Mouse (Mus musculus): ENCODE results near the gene Fchsd2. TPM values are rescaled to one million over a fixed set of nuclear protein-coding genes. Genes with fewer than 3 reads are reported as not detected.

Gene Fchsd2
- polyA plus RNA-seq, 1 experiment = 68.2 TPM

GRCm38 (mm10) chr7:101271602-101272001 lies 178.9 kb downstream of the Fchsd2 start:
- WGBS = 71% methylated on average over 1 of the region's 1 CpGs
- no peak overlapping the region for H3K27ac ChIP-seq (ENCODE audit: insufficient read depth, low read depth, low read length)
- no peaks in the 10 kb centered on the region for H3K4me1 ChIP-seq (ENCODE audit: control insufficient read depth, insufficient read depth, low read length)
- no peak overlapping the region for H3K4me3 ChIP-seq (ENCODE audit: insufficient read depth, low read depth, low read length)
- TF ChIP-seq POLR2A (IDR thresholded peaks at IDR 0.05; ENCODE audit: insufficient read depth, low read depth, low read length) (no peak), CTCF (IDR thresholded peaks at IDR 0.05; ENCODE audit: insufficient read depth, low read depth, low read length) (no peak)

GRCm38 (mm10) chr7:101272466-101273160 lies 179.9 kb downstream of the Fchsd2 start:
- TF ChIP-seq POLR2A (IDR thresholded peaks at IDR 0.05; ENCODE audit: insufficient read depth, low read depth, low read length) = no peak
- TF ChIP-seq CTCF (IDR thresholded peaks at IDR 0.05; ENCODE audit: insufficient read depth, low read depth, low read length) = no peak
- H3K4me1 ChIP-seq (ENCODE audit: control insufficient read depth, insufficient read depth, low read length) = no peaks in the 10 kb centered on the region
- H3K4me3 ChIP-seq (ENCODE audit: insufficient read depth, low read depth, low read length) = no peak overlapping the region
- 91% methylated on average over 8 of the region's 8 CpGs for WGBS
- H3K27ac ChIP-seq (ENCODE audit: insufficient read depth, low read depth, low read length) = no peak overlapping the region

- Histone ChIP-seq H3K4me3 (ENCODE audit: insufficient read depth, low read depth, low read length) (no peak overlapping the region), H3K4me1 (ENCODE audit: control insufficient read depth, insufficient read depth, low read length) (peaks cover 3% of the 10 kb centered on the region; the same call in 1 of the 2 replicates), H3K27ac (ENCODE audit: insufficient read depth, low read depth, low read length) (no peak overlapping the region)
- WGBS = 73% methylated on average over 3 of the region's 3 CpGs
- TF ChIP-seq CTCF (IDR thresholded peaks at IDR 0.05; ENCODE audit: insufficient read depth, low read depth, low read length) = no peak
- TF ChIP-seq POLR2A (IDR thresholded peaks at IDR 0.05; ENCODE audit: insufficient read depth, low read depth, low read length) = no peak
Measured at GRCm38 (mm10) chr7:101282721-101283120, 190.1 kb downstream of the Fchsd2 start.

GRCm38 (mm10) chr7:101284504-101284903 lies 191.8 kb downstream of the Fchsd2 start:
- 96% methylated on average over 1 of the region's 1 CpGs for WGBS
- H3K4me3 ChIP-seq (ENCODE audit: insufficient read depth, low read depth, low read length) = no peak overlapping the region
- peaks cover 3% of the 10 kb centered on the region; the same call in 1 of the 2 replicates for H3K4me1 ChIP-seq (ENCODE audit: control insufficient read depth, insufficient read depth, low read length)
- H3K27ac ChIP-seq (ENCODE audit: insufficient read depth, low read depth, low read length) = no peak overlapping the region
- TF ChIP-seq POLR2A (IDR thresholded peaks at IDR 0.05; ENCODE audit: insufficient read depth, low read depth, low read length) = no peak
- TF ChIP-seq CTCF (IDR thresholded peaks at IDR 0.05; ENCODE audit: insufficient read depth, low read depth, low read length) = no peak

DNA sequence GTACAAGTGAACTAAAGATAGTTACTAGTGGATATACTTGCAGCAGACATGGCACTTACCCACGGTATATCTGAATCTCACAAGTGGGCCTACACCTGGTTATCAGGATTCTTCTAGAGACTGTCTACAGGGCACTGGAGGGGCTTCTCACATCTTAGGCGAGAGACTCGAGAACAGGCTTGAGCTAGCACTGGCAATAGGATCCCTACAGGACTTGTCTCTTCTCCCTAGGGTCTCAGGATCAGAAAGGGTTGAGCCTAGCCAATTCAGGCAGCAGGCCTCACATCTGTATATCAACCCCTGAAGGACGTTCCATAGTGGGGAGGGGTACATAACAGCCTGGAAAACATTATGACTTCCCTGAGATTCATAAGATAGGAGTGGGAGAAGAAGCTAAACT lies 194.2 kb downstream of the Fchsd2 start:
- Histone ChIP-seq H3K27ac (ENCODE audit: insufficient read depth, low read depth, low read length) (no peak overlapping the region), H3K4me1 (ENCODE audit: control insufficient read depth, insufficient read depth, low read length) (peaks cover 3% of the 10 kb centered on the region; the same call in 1 of the 2 replicates), H3K4me3 (ENCODE audit: insufficient read depth, low read depth, low read length) (no peak overlapping the region)
- WGBS = 77% methylated on average over 4 of the region's 4 CpGs
- TF ChIP-seq CTCF (IDR thresholded peaks at IDR 0.05; ENCODE audit: insufficient read depth, low read depth, low read length) = no peak
- no peak for TF ChIP-seq POLR2A (IDR thresholded peaks at IDR 0.05; ENCODE audit: insufficient read depth, low read depth, low read length)

DNA sequence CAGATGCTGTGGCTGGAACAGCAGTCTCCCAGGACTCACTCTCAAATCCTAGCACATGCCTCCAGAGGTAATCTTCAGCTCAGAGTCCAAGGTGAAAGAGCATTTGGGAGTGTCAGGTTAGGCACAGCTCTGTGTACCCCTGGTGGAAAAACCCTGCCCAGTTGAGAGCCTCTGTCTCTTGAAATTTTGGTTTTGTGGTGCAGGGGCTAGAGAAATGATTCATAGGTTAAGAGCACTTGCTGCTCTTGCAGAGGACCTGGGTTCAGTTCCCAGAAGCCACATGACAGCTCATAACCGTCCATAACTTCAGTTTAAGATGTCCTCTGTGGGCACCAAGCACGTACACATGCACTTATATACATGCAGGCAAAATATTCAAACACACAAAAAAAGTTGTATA lies 195.2 kb downstream of the Fchsd2 start:
- H3K4me1 ChIP-seq (ENCODE audit: control insufficient read depth, insufficient read depth, low read length) = no peaks in the 10 kb centered on the region
- TF ChIP-seq POLR2A (IDR thresholded peaks at IDR 0.05; ENCODE audit: insufficient read depth, low read depth, low read length) (no peak), CTCF (IDR thresholded peaks at IDR 0.05; ENCODE audit: insufficient read depth, low read depth, low read length) (no peak)
- 87% methylated on average over 2 of the region's 2 CpGs for WGBS

GRCm38 (mm10) chr7:101288436-101288835 lies 195.8 kb downstream of the Fchsd2 start:
- Histone ChIP-seq H3K4me3 (ENCODE audit: insufficient read depth, low read depth, low read length) (no peak overlapping the region), H3K27ac (ENCODE audit: insufficient read depth, low read depth, low read length) (no peak overlapping the region), H3K4me1 (ENCODE audit: control insufficient read depth, insufficient read depth, low read length) (no peaks in the 10 kb centered on the region)
- TF ChIP-seq POLR2A (IDR thresholded peaks at IDR 0.05; ENCODE audit: insufficient read depth, low read depth, low read length) (no peak), CTCF (IDR thresholded peaks at IDR 0.05; ENCODE audit: insufficient read depth, low read depth, low read length) (0 out of 2 replicates have a peak, but pooled peaks have one; percentile 28)
- WGBS = 31% methylated on average over 4 of the region's 4 CpGs

More for the DNA sequence above, 195.2 kb downstream of the Fchsd2 start:
- no peak overlapping the region for H3K27ac ChIP-seq (ENCODE audit: insufficient read depth, low read depth, low read length)
- H3K4me3 ChIP-seq (ENCODE audit: insufficient read depth, low read depth, low read length) = no peak overlapping the region

DNA sequence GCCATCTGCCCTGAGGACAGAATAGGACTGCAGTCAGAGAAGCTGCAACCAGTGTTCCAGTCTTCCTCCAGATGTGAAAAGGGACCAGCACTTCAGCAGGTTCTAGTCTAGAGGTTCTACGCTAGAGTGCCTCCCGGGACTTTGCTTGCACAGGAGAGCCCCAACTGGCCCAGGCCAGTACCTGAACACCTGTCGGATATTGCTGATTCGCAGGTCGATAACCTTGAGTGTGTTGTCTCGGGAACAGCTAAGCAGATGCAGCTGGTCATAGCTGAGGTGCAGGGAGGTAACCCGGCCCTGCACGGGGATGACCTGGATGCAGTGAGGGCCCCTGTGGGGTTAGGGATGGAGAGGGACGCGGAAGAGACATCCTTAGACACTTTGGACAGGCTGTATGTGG lies 197.7 kb downstream of the Fchsd2 start:
- 94% methylated on average over 10 of the region's 10 CpGs for WGBS
- no peaks in the 10 kb centered on the region for H3K4me1 ChIP-seq (ENCODE audit: control insufficient read depth, insufficient read depth, low read length)

DNA sequence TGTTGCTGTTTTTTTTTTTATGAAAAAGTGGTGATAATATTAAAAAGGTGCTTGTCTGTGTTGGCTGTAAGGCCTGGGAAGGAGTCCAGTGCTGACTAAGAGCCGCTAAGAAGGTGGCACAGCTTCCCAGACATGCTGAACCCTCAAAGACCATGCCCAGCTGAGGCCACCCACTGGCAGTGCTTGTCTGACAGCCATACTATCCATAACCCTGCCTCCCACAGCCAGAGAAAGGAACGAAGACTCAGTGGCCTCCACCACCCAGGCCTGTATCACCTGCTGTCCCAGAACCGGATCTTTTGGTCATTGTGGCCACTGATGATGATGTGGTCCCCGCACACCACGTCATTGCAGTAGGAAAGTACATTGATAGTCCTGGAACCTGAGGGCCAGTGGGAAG lies 198.5 kb downstream of the Fchsd2 start:
- WGBS = 70% methylated on average over 5 of the region's 5 CpGs
- no peak overlapping the region for H3K4me3 ChIP-seq (ENCODE audit: insufficient read depth, low read depth, low read length)
- TF ChIP-seq POLR2A (IDR thresholded peaks at IDR 0.05; ENCODE audit: insufficient read depth, low read depth, low read length) (no peak), CTCF (IDR thresholded peaks at IDR 0.05; ENCODE audit: insufficient read depth, low read depth, low read length) (no peak)
- H3K27ac ChIP-seq (ENCODE audit: insufficient read depth, low read depth, low read length) = no peak overlapping the region
- no peaks in the 10 kb centered on the region for H3K4me1 ChIP-seq (ENCODE audit: control insufficient read depth, insufficient read depth, low read length)

More for the DNA sequence above, 197.7 kb downstream of the Fchsd2 start:
- no peak overlapping the region for H3K4me3 ChIP-seq (ENCODE audit: insufficient read depth, low read depth, low read length)
- TF ChIP-seq CTCF (IDR thresholded peaks at IDR 0.05; ENCODE audit: insufficient read depth, low read depth, low read length) = no peak
- TF ChIP-seq POLR2A (IDR thresholded peaks at IDR 0.05; ENCODE audit: insufficient read depth, low read depth, low read length) = no peak
- H3K27ac ChIP-seq (ENCODE audit: insufficient read depth, low read depth, low read length) = no peak overlapping the region
